8 mouse cellular contexts compared by ENCODE assay signal in the genomic region with DNA sequence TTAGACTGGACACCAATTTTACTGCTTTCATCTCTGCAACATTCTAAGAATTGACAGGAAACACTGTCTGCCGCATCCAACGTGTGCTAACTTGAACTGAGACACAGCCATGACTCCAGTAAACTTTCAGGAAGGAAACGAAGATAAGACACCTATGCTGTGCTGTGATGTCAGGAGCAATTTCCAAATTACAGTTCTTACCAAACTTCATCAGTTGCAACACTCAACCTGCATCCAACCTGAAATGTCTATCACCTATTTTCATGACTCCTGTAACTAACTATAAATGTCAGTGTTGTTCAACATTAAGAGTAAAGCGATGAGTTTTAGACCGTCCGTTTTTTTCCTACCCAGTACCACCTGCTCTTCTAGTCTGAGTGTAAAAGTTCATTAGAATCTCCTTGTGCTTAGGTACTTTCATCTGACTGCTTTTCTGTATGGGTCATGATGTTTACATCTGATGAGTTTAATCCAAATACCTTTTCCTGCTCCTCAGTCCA. TPM values are rescaled to one million over a fixed set of nuclear protein-coding genes. Genes with fewer than 3 reads are reported as not detected.
A peak's percentile ranks its signal among the peaks of the same experiment; 100 is the strongest.
DNase-seq lines count a peak whose midpoint lies in the region; ATAC-seq and TF ChIP-seq lines count a peak whose summit lies in the region.

No protein-coding gene starts in this region.

- H3K4me2 ChIP-seq in embryonic facial prominence, embryonic 12.5 days (replicated peaks), result peak overlapping the region; percentile 84
- peak overlapping the region; percentile 89 for H3K4me2 ChIP-seq in neural tube, embryonic 15.5 days

- intact Hi-C loops in gastrocnemius, postnatal 14 days (cut with DNase I; ENCODE audit: low total_unique reads), result no loop called here

- H3K4me1 ChIP-seq in embryonic facial prominence, embryonic 12.5 days, result peaks cover 6% of the 10 kb centered on the region
- peaks cover 14% of the 10 kb centered on the region for H3K4me1 ChIP-seq in limb, embryonic 10.5 days
- peaks cover 21% of the 10 kb centered on the region for H3K4me1 ChIP-seq in neural tube, embryonic 15.5 days

- peak overlapping the region; percentile 84 for H3K9ac ChIP-seq in embryonic facial prominence, embryonic 12.5 days
- peak overlapping the region; percentile 96 for H3K9ac ChIP-seq in neural tube, embryonic 15.5 days (replicated peaks)

- 63% methylated on average over 6 of the region's 6 CpGs for WGBS in embryonic facial prominence, embryonic 12.5 days
- 69% methylated on average over 6 of the region's 6 CpGs for WGBS in limb, embryonic 10.5 days
- 74% methylated on average over 6 of the region's 6 CpGs for WGBS in neural tube, embryonic 15.5 days

- peak overlapping the region; percentile 99 for H3K27ac ChIP-seq in layer of hippocampus, adult 2 months
- H3K27ac ChIP-seq in embryonic facial prominence, embryonic 12.5 days, result peak overlapping the region; percentile 92; the same call in 1 of the 2 replicates
- peak overlapping the region; percentile 94; the same call in 1 of the 2 replicates for H3K27ac ChIP-seq in limb, embryonic 10.5 days
- peak overlapping the region; percentile 98 for H3K27ac ChIP-seq in neural tube, embryonic 15.5 days (replicated peaks)

- ATAC-seq in embryonic facial prominence, embryonic 12.5 days (ENCODE audit: insufficient number of reproducible peaks, insufficient read depth, low FRiP score, low TSS enrichment), result no peak
- ATAC-seq in neural tube, embryonic 15.5 days (ENCODE audit: low FRiP score), result no peak
- no peak for ATAC-seq in cerebellum, adult (ENCODE audit: insufficient number of reproducible peaks, low FRiP score, low TSS enrichment)

- no peaks in the 10 kb centered on the region for H3K9me3 ChIP-seq in embryonic facial prominence, embryonic 12.5 days
- no peaks in the 10 kb centered on the region for H3K9me3 ChIP-seq in limb, embryonic 10.5 days (replicated peaks)
- H3K9me3 ChIP-seq in neural tube, embryonic 15.5 days (replicated peaks), result no peaks in the 10 kb centered on the region

- no peaks in the 10 kb centered on the region for H3K36me3 ChIP-seq in embryonic facial prominence, embryonic 12.5 days
- H3K36me3 ChIP-seq in limb, embryonic 10.5 days, result no peaks in the 10 kb centered on the region
- no peaks in the 10 kb centered on the region for H3K36me3 ChIP-seq in neural tube, embryonic 15.5 days

- peak overlapping the region; percentile 72 for H3K4me3 ChIP-seq in layer of hippocampus, adult 2 months
- peak overlapping the region; percentile 93 for H3K4me3 ChIP-seq in embryonic facial prominence, embryonic 12.5 days
- H3K4me3 ChIP-seq in limb, embryonic 10.5 days, result peak overlapping the region; percentile 93
- H3K4me3 ChIP-seq in neural tube, embryonic 15.5 days (replicated peaks), result peak overlapping the region; percentile 97

- TF ChIP-seq CTCF in layer of hippocampus, adult 2 months (conservative IDR thresholded peaks at IDR 0.05), result no peak

- DNase-seq in layer of hippocampus, adult 2 months (ENCODE audit: low spot score in 2 of 2), result no peak
- no peak for DNase-seq in layer of hippocampus, adult 11-12 months (ENCODE audit: low spot score)
- DNase-seq in limb, embryonic 10.5 days (ENCODE audit: low spot score), result no peak
- no peak for DNase-seq in gastrocnemius, postnatal 14 days
- DNase-seq in ovary, postnatal 36 days (ENCODE audit: low spot score), result no peak

- H3K27me3 ChIP-seq in embryonic facial prominence, embryonic 12.5 days, result no peaks in the 10 kb centered on the region
- H3K27me3 ChIP-seq in limb, embryonic 10.5 days (ENCODE audit: low read depth, poor library complexity, severe bottlenecking), result no peaks in the 10 kb centered on the region
- H3K27me3 ChIP-seq in neural tube, embryonic 15.5 days (replicated peaks), result no peaks in the 10 kb centered on the region

RNA-seq across cellular contexts. Expression of a gene that starts 3.2 kb away (rescaled TPM):
- total RNA-seq in layer of hippocampus, adult 2 months (2021), result 1 to 10 TPM; 5.8 to 8.2 TPM
- polyA plus RNA-seq in embryonic facial prominence, embryonic 12.5 days (2016; fragmentation: Nextera tagmentation; extraction: Ambion mirVana), result 62.0 and 64.2 TPM in 2 replicates
- 93.2 and 102 TPM in 2 replicates for polyA plus RNA-seq in limb, embryonic 10.5 days (2016; fragmentation: Nextera tagmentation; extraction: Ambion mirVana)
- 28.3 and 34.4 TPM in 2 replicates for polyA plus RNA-seq in neural tube, embryonic 15.5 days (2015; fragmentation: Nextera tagmentation; extraction: Ambion mirVana)
- total RNA-seq in gastrocnemius, postnatal 14 days (2021), result 1 to 10 TPM; 4.7 to 5.8 TPM

RNA-seq across cellular contexts. Expression of a gene that starts 16.9 kb away (rescaled TPM):
- 100 to 1,000 TPM; 151 to 162 TPM for total RNA-seq in layer of hippocampus, adult 2 months (2021)
- polyA plus RNA-seq in embryonic facial prominence, embryonic 12.5 days (2016; fragmentation: Nextera tagmentation; extraction: Ambion mirVana), result 124 and 126 TPM in 2 replicates
- polyA plus RNA-seq in limb, embryonic 10.5 days (2016; fragmentation: Nextera tagmentation; extraction: Ambion mirVana), result 111 and 115 TPM in 2 replicates
- polyA plus RNA-seq in neural tube, embryonic 15.5 days (2015; fragmentation: Nextera tagmentation; extraction: Ambion mirVana), result 187 and 194 TPM in 2 replicates
- total RNA-seq in gastrocnemius, postnatal 14 days (2021), result 100 to 1,000 TPM in 1 of 2 experiments, 10 to 100 TPM in 1; 99.3 to 100 TPM

RNA-seq across cellular contexts. Expression of a gene that starts 16.9 kb away (rescaled TPM):
- total RNA-seq in layer of hippocampus, adult 2 months (2021), result 10 to 100 TPM; 32.6 to 35.8 TPM
- 9.5 and 10.2 TPM in 2 replicates for polyA plus RNA-seq in embryonic facial prominence, embryonic 12.5 days (2016; fragmentation: Nextera tagmentation; extraction: Ambion mirVana)
- polyA plus RNA-seq in limb, embryonic 10.5 days (2016; fragmentation: Nextera tagmentation; extraction: Ambion mirVana), result 5.5 and 7.3 TPM in 2 replicates
- 7.7 and 7.8 TPM in 2 replicates for polyA plus RNA-seq in neural tube, embryonic 15.5 days (2015; fragmentation: Nextera tagmentation; extraction: Ambion mirVana)
- total RNA-seq in gastrocnemius, postnatal 14 days (2021), result 10 to 100 TPM; 12.1 to 12.9 TPM
